ENCODE assay signal across 11 mouse cellular contexts in genomic region chr15:93751817-93752216, GRCm38 (mm10).
A peak's percentile ranks its signal among the peaks of the same experiment; 100 is the strongest.
DNase-seq lines count a peak whose midpoint lies in the region; ATAC-seq and TF ChIP-seq lines count a peak whose summit lies in the region.
"Had no signal": no experiment of that assay in that cellular context is flagged by ENCODE, and none has a peak within 500 bp of the region (broad histone marks: within the 10 kb centered on the region; RNA-seq: fewer than 3 reads in every experiment).

No protein-coding gene starts in this region.

- 0 out of 2 replicates have a peak overlapping the region, but pooled peaks have one; percentile 2 for H3K4me3 ChIP-seq in cortical plate, adult 2 months (ENCODE audit: insufficient read depth, low read length)
- no peak overlapping the region for H3K4me3 ChIP-seq in heart, embryonic 15.5 days
- no peak overlapping the region for H3K4me3 ChIP-seq in limb, embryonic 14.5 days (replicated peaks; ENCODE audit: low read length)
- H3K4me3 ChIP-seq: midbrain, embryonic 15.5 days had no signal

- H3K9me3 ChIP-seq in heart, embryonic 15.5 days (replicated peaks): no peaks in the 10 kb centered on the region
- peaks cover 5% of the 10 kb centered on the region for H3K9me3 ChIP-seq in limb, embryonic 14.5 days (ENCODE audit: control insufficient read depth, low read length)
- H3K9me3 ChIP-seq: midbrain, embryonic 15.5 days had no signal

- H3K4me1 ChIP-seq in cortical plate, adult 2 months (ENCODE audit: control insufficient read depth, insufficient read depth, low read length): no peaks in the 10 kb centered on the region
- peaks cover 6% of the 10 kb centered on the region for H3K4me1 ChIP-seq in heart, embryonic 15.5 days (replicated peaks)
- H3K4me1 ChIP-seq in limb, embryonic 14.5 days (ENCODE audit: control insufficient read depth, insufficient read depth, low read length): peaks cover 6% of the 10 kb centered on the region; the same call in 1 of the 2 replicates
- H3K4me1 ChIP-seq: midbrain, embryonic 15.5 days had no signal

- peak overlapping the region; percentile 40 for H3K4me2 ChIP-seq in heart, embryonic 15.5 days
- no peak overlapping the region for H3K4me2 ChIP-seq in limb, embryonic 14.5 days (replicated peaks; ENCODE audit: low read depth, low read length, severe bottlenecking)
- H3K4me2 ChIP-seq: midbrain, embryonic 15.5 days had no signal

- H3K9ac ChIP-seq in heart, embryonic 15.5 days: no peak overlapping the region
- H3K9ac ChIP-seq in limb, embryonic 14.5 days (ENCODE audit: low read depth, low read length, severe bottlenecking): 0 out of 2 replicates have a peak overlapping the region, but pooled peaks have one; percentile 8
- H3K9ac ChIP-seq: midbrain, embryonic 15.5 days had no signal

- H3K27ac ChIP-seq in cortical plate, adult 2 months (ENCODE audit: insufficient read depth, low read length): no peak overlapping the region
- no peak overlapping the region for H3K27ac ChIP-seq in heart, embryonic 15.5 days
- no peak overlapping the region for H3K27ac ChIP-seq in limb, embryonic 14.5 days (replicated peaks; ENCODE audit: low read depth, low read length)
- H3K27ac ChIP-seq: hindbrain, postnatal 0 days; midbrain, embryonic 15.5 days had no signal

- no peak for TF ChIP-seq CTCF in cortical plate, adult 2 months (IDR thresholded peaks at IDR 0.05; ENCODE audit: extremely low read depth, insufficient read depth, low read length)

- WGBS in heart, embryonic 15.5 days: 54% methylated on average over 14 of the region's 14 CpGs
- 69% methylated on average over 14 of the region's 14 CpGs for WGBS in limb, embryonic 14.5 days

- no peaks in the 10 kb centered on the region for H3K36me3 ChIP-seq in heart, embryonic 15.5 days
- no peaks in the 10 kb centered on the region for H3K36me3 ChIP-seq in limb, embryonic 14.5 days (ENCODE audit: control insufficient read depth, insufficient read depth, low read length)
- H3K36me3 ChIP-seq: midbrain, embryonic 15.5 days had no signal

- peak; percentile 16 to 46 for DNase-seq in layer of hippocampus, adult 18-20 months (ENCODE audit: low spot score in 2 of 2)
- no peak for DNase-seq in layer of hippocampus, postnatal 14 days (ENCODE audit: low spot score in 2 of 2)
- DNase-seq in limb, embryonic 14.5 days (ENCODE audit: low spot score): peak; percentile 23
- no peak for DNase-seq in urinary bladder, postnatal 10 days (ENCODE audit: low spot score)
- DNase-seq in urinary bladder, postnatal 4 days (ENCODE audit: low spot score in 2 of 2): no peak
- no peak for DNase-seq in adrenal gland, postnatal 25 days
- DNase-seq: cerebellum, adult 9-11 months had no signal

- TF ChIP-seq POLR2A in cortical plate, adult 2 months (IDR thresholded peaks at IDR 0.05; ENCODE audit: extremely low read depth, insufficient read depth, low read length): no peak
- no peak for TF ChIP-seq POLR2A in limb, embryonic 14.5 days (IDR thresholded peaks at IDR 0.05; ENCODE audit: borderline replicate concordance, extremely low read depth, insufficient read depth, insufficient read length)

- no peaks in the 10 kb centered on the region for H3K27me3 ChIP-seq in heart, embryonic 15.5 days
- H3K27me3 ChIP-seq in limb, embryonic 14.5 days (ENCODE audit: control insufficient read depth, insufficient read depth, low read length): no peaks in the 10 kb centered on the region
- H3K27me3 ChIP-seq: midbrain, embryonic 15.5 days had no signal

- 0 out of 2 replicates have a peak, but pooled peaks have one; percentile 14 for ATAC-seq in heart, embryonic 15.5 days (replicated peaks; ENCODE audit: insufficient number of reproducible peaks, insufficient read depth, low FRiP score, low read depth)
- ATAC-seq in limb, embryonic 14.5 days (ENCODE audit: low FRiP score, low read depth): no peak
- ATAC-seq: hindbrain, postnatal 0 days; midbrain, embryonic 15.5 days had no signal

Comparison
In these comparisons a context has a peak if more than half of its experiments do, and no peak if none do; other contexts are left out.
1. DNase-seq: peak in layer of hippocampus, adult 18-20 months (2 of 2) and limb, embryonic 14.5 days (single experiment); none in layer of hippocampus, postnatal 14 days (0 of 2), urinary bladder, postnatal 10 days (single experiment), urinary bladder, postnatal 4 days (0 of 2) and adrenal gland, postnatal 25 days (single experiment).